Mouse (Mus musculus) bone marrow, adult 2 months (tissue): ENCODE results near the gene Wwp2.
A peak's percentile ranks its signal among the peaks of the same experiment; 100 is the strongest.

Experiments used
- CTCF ChIP-seq: fragments of 200-500 bp; IDR thresholded peaks from 2 replicates; pipeline ENCODE4 v1.5.1; 2011; ENCODE audit warnings: low read length, control low read depth; ENCODE audit not compliant: control insufficient read depth, insufficient read depth
- POLR2A ChIP-seq: fragments of 200-500 bp; IDR thresholded peaks from 2 replicates; pipeline ENCODE4 v1.6.1; 2011; ENCODE audit warnings: low read depth, mild to moderate bottlenecking, control low read depth, low read length, borderline replicate concordance; ENCODE audit not compliant: control insufficient read depth

- TF ChIP-seq CTCF (peak; percentile 62), POLR2A (no peak)
Observed at GRCm38 (mm10) chr8:107455268-107455667, 19.1 kb downstream of the Wwp2 start.
